In genomic region chr11:4300683-4301082, GRCm38 (mm10) we compare ENCODE assay signal across 15 mouse cellular contexts. TPM values are rescaled to one million over a fixed set of nuclear protein-coding genes. Genes with fewer than 3 reads are reported as not detected.
DNase-seq lines count a peak whose midpoint lies in the region.
"Had no signal": no experiment of that assay in that cellular context is flagged by ENCODE, and none has a peak within 500 bp of the region (broad histone marks: within the 10 kb centered on the region; RNA-seq: fewer than 3 reads in every experiment).

No protein-coding gene starts in this region.

- DNase-seq in gastrocnemius, postnatal 14 days = peak; percentile 57
- DNase-seq in gastrocnemius, adult 8-10 months (ENCODE audit: low spot score in 2 of 2) = no peak
- peak; percentile 49 to 64 for DNase-seq in heart, postnatal 10 days
- DNase-seq in heart, adult 8-10 months (ENCODE audit: low spot score) = no peak
- peak; percentile 68 for DNase-seq in NIH3T3 (ENCODE audit: low read depth)
- DNase-seq in cerebellum, adult 18-20 months = no peak
- DNase-seq in kidney, postnatal 4 days = no peak
- DNase-seq: adrenal gland, adult 8-10 months; B cell, adult 2 months; cerebellum, adult 9-10 months; cerebellum, postnatal 36 days; kidney, adult 18-20 months; right cerebral cortex, postnatal 4 days; thymus, adult 18-20 months; thymus, postnatal 36 days had no signal

- intact Hi-C loops in gastrocnemius, postnatal 14 days (cut with DNase I; ENCODE audit: low total_unique reads) = no loop called here
- intact Hi-C loops in heart, postnatal 10 days (cut with DNase I) = loop anchor here (5.0 kb wide), 1 partner anchor 33 kb away; no protein-coding TSS in a partner anchor

RNA-seq across cellular contexts. Expression of gene Lif, which starts 43.3 kb away (rescaled TPM):
- total RNA-seq in gastrocnemius, postnatal 14 days (2021) = under 1 TPM; 0.24 to 0.45 TPM
- total RNA-seq in gastrocnemius, adult 8-10 months (2022) = under 1 TPM in 2 of 4 experiments, not detected in 2; 0.19 to 0.22 TPM
- under 1 TPM; 0.55 to 0.62 TPM for total RNA-seq in heart, postnatal 10 days (2021)
- 1 to 10 TPM in 1 of 4 experiments, under 1 TPM in 3; 0.19 to 1.3 (median 0.38) TPM for total RNA-seq in heart, adult 8-10 months (2022)

Comparison
In these comparisons a context has a peak if more than half of its experiments do, and no peak if none do; other contexts are left out.
1. DNase-seq: peak in gastrocnemius, postnatal 14 days (single experiment), heart, postnatal 10 days (2 of 2) and NIH3T3 (single experiment); none in gastrocnemius, adult 8-10 months (0 of 2), heart, adult 8-10 months (single experiment), cerebellum, adult 18-20 months (0 of 2) and kidney, postnatal 4 days (0 of 2).